Mouse (Mus musculus): ENCODE results near the gene Reep6. TPM values are rescaled to one million over a fixed set of nuclear protein-coding genes. Genes with fewer than 3 reads are reported as not detected.

Gene Reep6
- total and polyA plus RNA-seq, 2 experiments from 2014 or later = 3.7 to 5.2 TPM

GRCm38 (mm10) chr10:80383431-80383830 is 53.7 kb downstream of the Reep6 start:
- Histone ChIP-seq H3K36me3 (ENCODE audit: insufficient read depth, low read length) (peaks cover 35% of the 10 kb centered on the region), H3K4me3 (ENCODE audit: low read length) (peak overlapping the region; percentile 95), H3K9ac (replicated peaks; ENCODE audit: low read length) (0 out of 2 replicates have a peak overlapping the region, but pooled peaks have one; percentile 98), H3K27me3 (ENCODE audit: insufficient read depth, low read length) (no peaks in the 10 kb centered on the region), H3K4me2 (ENCODE audit: low read depth, low read length) (peak overlapping the region; percentile 99), H3K27ac (no peak overlapping the region), H3K4me1 (ENCODE audit: insufficient read depth, low read length) (peaks cover 26% of the 10 kb centered on the region), H3K9me3 (ENCODE audit: low read length) (no peaks in the 10 kb centered on the region)
- no peak for DNase-seq (ENCODE audit: low spot score)
- WGBS = 45% methylated on average over 4 of the region's 4 CpGs
- no peak for ATAC-seq
- TF ChIP-seq CTCF (IDR thresholded peaks at IDR 0.05; ENCODE audit: low read depth) = peak; percentile 50

DNA sequence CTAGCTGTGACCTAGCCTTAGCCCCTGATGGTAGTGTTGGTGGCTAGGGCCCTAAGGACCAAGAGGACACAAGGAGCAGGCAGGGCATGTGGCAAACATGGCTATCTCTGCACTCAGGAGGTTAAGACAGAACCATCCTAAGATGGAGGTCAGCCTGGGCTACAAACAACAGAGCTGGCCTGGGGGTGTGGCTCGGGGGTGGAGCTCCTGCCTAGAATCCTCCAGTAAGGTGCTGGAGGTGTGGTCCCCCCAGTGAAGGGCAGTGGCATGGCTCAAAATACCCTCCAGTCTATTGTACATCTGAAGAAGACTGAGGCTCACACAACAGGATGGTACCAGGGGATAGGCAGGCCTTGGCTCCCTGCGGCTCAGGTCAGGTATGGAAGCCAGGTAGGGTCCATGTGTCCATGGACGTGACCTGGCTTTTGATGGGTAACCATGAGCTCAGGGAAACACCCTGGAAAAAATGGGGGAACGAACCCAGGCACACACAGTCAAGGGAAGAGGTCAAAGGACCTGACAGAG is 54.4 kb downstream of the Reep6 start:
- no peak for DNase-seq (ENCODE audit: low spot score)
- no peaks in the 10 kb centered on the region for H3K27me3 ChIP-seq (ENCODE audit: insufficient read depth, low read length)
- peak overlapping the region; percentile 95 for H3K4me3 ChIP-seq (ENCODE audit: low read length)
- WGBS = 75% methylated on average over 4 of the region's 4 CpGs
- peaks cover 26% of the 10 kb centered on the region for H3K4me1 ChIP-seq (ENCODE audit: insufficient read depth, low read length)
- peak overlapping the region; percentile 99 for H3K4me2 ChIP-seq (ENCODE audit: low read depth, low read length)
- ATAC-seq = no peak
- no peak for TF ChIP-seq CTCF (IDR thresholded peaks at IDR 0.05; ENCODE audit: low read depth)
- H3K36me3 ChIP-seq (ENCODE audit: insufficient read depth, low read length) = peaks cover 35% of the 10 kb centered on the region
- 0 out of 2 replicates have a peak overlapping the region, but pooled peaks have one; percentile 98 for H3K27ac ChIP-seq
- no peaks in the 10 kb centered on the region for H3K9me3 ChIP-seq (ENCODE audit: low read length)
- H3K9ac ChIP-seq (replicated peaks; ENCODE audit: low read length) = peak overlapping the region; percentile 98; the same call in 1 of the 2 replicates

- ATAC-seq = no peak
- no peak for TF ChIP-seq CTCF (IDR thresholded peaks at IDR 0.05; ENCODE audit: low read depth)
- Histone ChIP-seq H3K4me2 (ENCODE audit: low read depth, low read length) (peak overlapping the region; percentile 99), H3K36me3 (ENCODE audit: insufficient read depth, low read length) (peaks cover 32% of the 10 kb centered on the region), H3K9me3 (ENCODE audit: low read length) (no peaks in the 10 kb centered on the region), H3K27ac (peak overlapping the region; percentile 98; the same call in 1 of the 2 replicates), H3K4me1 (ENCODE audit: insufficient read depth, low read length) (peaks cover 26% of the 10 kb centered on the region), H3K4me3 (ENCODE audit: low read length) (peak overlapping the region; percentile 95), H3K27me3 (ENCODE audit: insufficient read depth, low read length) (no peaks in the 10 kb centered on the region), H3K9ac (replicated peaks; ENCODE audit: low read length) (peak overlapping the region; percentile 98)
- WGBS = 38% methylated on average over 7 of the region's 7 CpGs
- no peak for DNase-seq (ENCODE audit: low spot score)
Measured at GRCm38 (mm10) chr10:80384709-80385108, 55.0 kb downstream of the Reep6 start.

DNA sequence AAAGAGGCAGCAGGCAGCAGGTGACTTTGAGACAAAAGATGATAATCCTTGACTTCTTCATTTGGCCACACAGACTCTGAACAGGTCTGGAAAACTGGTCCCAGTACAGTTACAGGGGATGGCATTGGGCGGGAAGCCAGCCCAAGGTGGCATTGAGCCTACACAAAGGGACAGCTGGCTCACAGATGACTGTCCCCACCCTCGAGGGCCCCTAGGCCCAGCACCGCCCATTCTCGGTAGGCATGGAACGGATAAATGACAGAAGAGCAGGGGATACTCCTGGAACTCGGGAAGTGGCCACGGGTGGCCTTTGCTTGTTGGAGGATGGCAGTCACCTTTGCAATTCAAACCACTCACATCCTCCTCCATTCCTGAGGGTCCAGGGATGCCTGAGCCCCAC is 55.6 kb downstream of the Reep6 start:
- Histone ChIP-seq H3K27me3 (ENCODE audit: insufficient read depth, low read length) (no peaks in the 10 kb centered on the region), H3K36me3 (ENCODE audit: insufficient read depth, low read length) (peaks cover 26% of the 10 kb centered on the region), H3K9me3 (ENCODE audit: low read length) (no peaks in the 10 kb centered on the region), H3K4me1 (ENCODE audit: insufficient read depth, low read length) (peaks cover 26% of the 10 kb centered on the region), H3K27ac (peak overlapping the region; percentile 98), H3K9ac (replicated peaks; ENCODE audit: low read length) (peak overlapping the region; percentile 98), H3K4me2 (ENCODE audit: low read depth, low read length) (peak overlapping the region; percentile 99), H3K4me3 (ENCODE audit: low read length) (peak overlapping the region; percentile 95)
- DNase-seq (ENCODE audit: low spot score) (peak; percentile 60), ATAC-seq (no peak)
- TF ChIP-seq CTCF (IDR thresholded peaks at IDR 0.05; ENCODE audit: low read depth) = no peak
- 2% methylated on average over 7 of the region's 7 CpGs for WGBS

Small RNA genes lying within 50 kb of the gene (microRNA-seq; reads per million reads assigned to microRNA genes)
- gene Gm22721 = 0 reads per million in 2 experiments

Other genes with a start within 250 kb of the Reep6 start
- gene Sbno2, start 224.4 kb upstream of the Reep6 start, total RNA-seq (2014; rRNA removed) = 22.8 and 23.7 TPM in 2 replicates
- 6.9 and 7.8 TPM in 2 replicates for gene Sbno2, start 224.4 kb upstream of the Reep6 start, polyA plus RNA-seq (2015; fragmentation: Nextera tagmentation; extraction: Ambion mirVana)
- 86.4 and 86.6 TPM in 2 replicates for gene Stk11, start 214.2 kb upstream of the Reep6 start, total RNA-seq (2014; rRNA removed)
- gene Stk11, start 214.2 kb upstream of the Reep6 start, polyA plus RNA-seq (2015; fragmentation: Nextera tagmentation; extraction: Ambion mirVana) = 13.9 and 15.0 TPM in 2 replicates
- 273 and 303 TPM in 2 replicates for gene Atp5d, start 191.3 kb upstream of the Reep6 start, total RNA-seq (2014; rRNA removed)
- gene Atp5d, start 191.3 kb upstream of the Reep6 start, polyA plus RNA-seq (2015; fragmentation: Nextera tagmentation; extraction: Ambion mirVana) = 733 and 736 TPM in 2 replicates
- gene Cbarp, start 189.1 kb upstream of the Reep6 start, total RNA-seq (2014; rRNA removed) = 270 and 288 TPM in 2 replicates
- gene Cbarp, start 189.1 kb upstream of the Reep6 start, polyA plus RNA-seq (2015; fragmentation: Nextera tagmentation; extraction: Ambion mirVana) = 95.5 and 106 TPM in 2 replicates
- gene Midn, start 181.7 kb upstream of the Reep6 start, total RNA-seq (2014; rRNA removed) = 146 and 172 TPM in 2 replicates
- gene Midn, start 181.7 kb upstream of the Reep6 start, polyA plus RNA-seq (2015; fragmentation: Nextera tagmentation; extraction: Ambion mirVana) = 14.7 and 15.8 TPM in 2 replicates
- 257 and 261 TPM in 2 replicates for gene Cirbp, start 164.0 kb upstream of the Reep6 start, total RNA-seq (2014; rRNA removed)
- 730 and 732 TPM in 2 replicates for gene Cirbp, start 164.0 kb upstream of the Reep6 start, polyA plus RNA-seq (2015; fragmentation: Nextera tagmentation; extraction: Ambion mirVana)
- gene 1600002K03Rik, start 157.0 kb upstream of the Reep6 start, total RNA-seq (2014; rRNA removed) = 2.6 and 3.2 TPM in 2 replicates
- 4.3 and 4.4 TPM in 2 replicates for gene 1600002K03Rik, start 157.0 kb upstream of the Reep6 start, polyA plus RNA-seq (2015; fragmentation: Nextera tagmentation; extraction: Ambion mirVana)
- gene Efna2, start 150.5 kb upstream of the Reep6 start, total RNA-seq (2014; rRNA removed) = 24.0 and 32.8 TPM in 2 replicates
- gene Efna2, start 150.5 kb upstream of the Reep6 start, polyA plus RNA-seq (2015; fragmentation: Nextera tagmentation; extraction: Ambion mirVana) = 23.2 and 23.8 TPM in 2 replicates
- gene Mum1, start 103.5 kb upstream of the Reep6 start, total RNA-seq (2014; rRNA removed) = 41.5 and 49.3 TPM in 2 replicates
- 45.8 and 45.9 TPM in 2 replicates for gene Mum1, start 103.5 kb upstream of the Reep6 start, polyA plus RNA-seq (2015; fragmentation: Nextera tagmentation; extraction: Ambion mirVana)
- 246 and 291 TPM in 2 replicates for gene Ndufs7, start 80.8 kb upstream of the Reep6 start, total RNA-seq (2014; rRNA removed)
- 410 and 430 TPM in 2 replicates for gene Ndufs7, start 80.8 kb upstream of the Reep6 start, polyA plus RNA-seq (2015; fragmentation: Nextera tagmentation; extraction: Ambion mirVana)
- gene Gamt, start 68.9 kb upstream of the Reep6 start, total RNA-seq (2014; rRNA removed) = 40.9 and 44.5 TPM in 2 replicates
- 32.4 and 35.9 TPM in 2 replicates for gene Gamt, start 68.9 kb upstream of the Reep6 start, polyA plus RNA-seq (2015; fragmentation: Nextera tagmentation; extraction: Ambion mirVana)
- 79.1 and 104 TPM in 2 replicates for gene Dazap1, start 68.5 kb upstream of the Reep6 start, total RNA-seq (2014; rRNA removed)
- gene Dazap1, start 68.5 kb upstream of the Reep6 start, polyA plus RNA-seq (2015; fragmentation: Nextera tagmentation; extraction: Ambion mirVana) = 38.5 and 39.4 TPM in 2 replicates
- 1,031 and 1,483 TPM in 2 replicates for gene Rps15, start 37.5 kb upstream of the Reep6 start, total RNA-seq (2014; rRNA removed)
- gene Rps15, start 37.5 kb upstream of the Reep6 start, polyA plus RNA-seq (2015; fragmentation: Nextera tagmentation; extraction: Ambion mirVana) = 676 and 682 TPM in 2 replicates
- 358 and 374 TPM in 2 replicates for gene Apc2, start 34.0 kb upstream of the Reep6 start, total RNA-seq (2014; rRNA removed)
- gene Apc2, start 34.0 kb upstream of the Reep6 start, polyA plus RNA-seq (2015; fragmentation: Nextera tagmentation; extraction: Ambion mirVana) = 81.3 and 97.6 TPM in 2 replicates
- gene 2310011J03Rik, start 9.4 kb upstream of the Reep6 start, total RNA-seq (2014; rRNA removed) = 28.9 and 36.0 TPM in 2 replicates
- 35.7 and 38.4 TPM in 2 replicates for gene 2310011J03Rik, start 9.4 kb upstream of the Reep6 start, polyA plus RNA-seq (2015; fragmentation: Nextera tagmentation; extraction: Ambion mirVana)
- gene Pcsk4, start 455 bp upstream of the Reep6 start, total RNA-seq (2014; rRNA removed) = 3.8 and 6.7 TPM in 2 replicates
- gene Pcsk4, start 455 bp upstream of the Reep6 start, polyA plus RNA-seq (2015; fragmentation: Nextera tagmentation; extraction: Ambion mirVana) = 11.0 and 11.8 TPM in 2 replicates
- 0.18 and 1.0 TPM in 2 replicates for gene Adamtsl5, start 18.5 kb downstream of the Reep6 start, total RNA-seq (2014; rRNA removed)
- gene Adamtsl5, start 18.5 kb downstream of the Reep6 start, polyA plus RNA-seq (2015; fragmentation: Nextera tagmentation; extraction: Ambion mirVana) = 0.91 and 1.2 TPM in 2 replicates
- gene Plk5, start 26.5 kb downstream of the Reep6 start, total RNA-seq (2014; rRNA removed) = 15.7 and 18.3 TPM in 2 replicates
- gene Plk5, start 26.5 kb downstream of the Reep6 start, polyA plus RNA-seq (2015; fragmentation: Nextera tagmentation; extraction: Ambion mirVana) = 8.9 and 9.3 TPM in 2 replicates
- 129 and 145 TPM in 2 replicates for gene Mex3d, start 57.7 kb downstream of the Reep6 start, total RNA-seq (2014; rRNA removed)
- gene Mex3d, start 57.7 kb downstream of the Reep6 start, polyA plus RNA-seq (2015; fragmentation: Nextera tagmentation; extraction: Ambion mirVana) = 11.6 and 14.2 TPM in 2 replicates
- 48.2 and 50.4 TPM in 2 replicates for gene Mbd3, start 69.6 kb downstream of the Reep6 start, total RNA-seq (2014; rRNA removed)
- gene Mbd3, start 69.6 kb downstream of the Reep6 start, polyA plus RNA-seq (2015; fragmentation: Nextera tagmentation; extraction: Ambion mirVana) = 166 and 175 TPM in 2 replicates
- gene Uqcr11, start 76.9 kb downstream of the Reep6 start, total RNA-seq (2014; rRNA removed) = 369 and 391 TPM in 2 replicates
- gene Uqcr11, start 76.9 kb downstream of the Reep6 start, polyA plus RNA-seq (2015; fragmentation: Nextera tagmentation; extraction: Ambion mirVana) = 897 and 981 TPM in 2 replicates
- gene Tcf3, start 103.7 kb downstream of the Reep6 start, total RNA-seq (2014; rRNA removed) = 132 TPM in 2 replicates
- 36.2 and 36.4 TPM in 2 replicates for gene Tcf3, start 103.7 kb downstream of the Reep6 start, polyA plus RNA-seq (2015; fragmentation: Nextera tagmentation; extraction: Ambion mirVana)
- 2.5 and 5.0 TPM in 2 replicates for gene Onecut3, start 164.9 kb downstream of the Reep6 start, total RNA-seq (2014; rRNA removed)
- gene Onecut3, start 164.9 kb downstream of the Reep6 start, polyA plus RNA-seq (2015; fragmentation: Nextera tagmentation; extraction: Ambion mirVana) = 0.57 and 0.74 TPM in 2 replicates
- 0.61 and 1.1 TPM in 2 replicates for gene Atp8b3, start 209.2 kb downstream of the Reep6 start, total RNA-seq (2014; rRNA removed)
- 0.96 and 1.2 TPM in 2 replicates for gene Atp8b3, start 209.2 kb downstream of the Reep6 start, polyA plus RNA-seq (2015; fragmentation: Nextera tagmentation; extraction: Ambion mirVana)
- gene Rexo1, start 231.6 kb downstream of the Reep6 start, total RNA-seq (2014; rRNA removed) = 47.2 and 51.0 TPM in 2 replicates
- gene Rexo1, start 231.6 kb downstream of the Reep6 start, polyA plus RNA-seq (2015; fragmentation: Nextera tagmentation; extraction: Ambion mirVana) = 25.1 and 27.6 TPM in 2 replicates
- gene Klf16, start 247.4 kb downstream of the Reep6 start, total RNA-seq (2014; rRNA removed) = 16.6 and 17.0 TPM in 2 replicates
- gene Klf16, start 247.4 kb downstream of the Reep6 start, polyA plus RNA-seq (2015; fragmentation: Nextera tagmentation; extraction: Ambion mirVana) = 8.2 and 8.6 TPM in 2 replicates

All from hindbrain, postnatal 0 days (tissue).